ENCODE assay signal across 11 mouse cellular contexts in genomic region chr12:28699086-28699485, GRCm38 (mm10). TPM values are rescaled to one million over a fixed set of nuclear protein-coding genes. Genes with fewer than 3 reads are reported as not detected.
A peak's percentile ranks its signal among the peaks of the same experiment; 100 is the strongest.
DNase-seq lines count a peak whose midpoint lies in the region; ATAC-seq and TF ChIP-seq lines count a peak whose summit lies in the region.
"Had no signal": no experiment of that assay in that cellular context is flagged by ENCODE, and none has a peak within 500 bp of the region (broad histone marks: within the 10 kb centered on the region; RNA-seq: fewer than 3 reads in every experiment).

No protein-coding gene starts in this region.

- H3K9ac ChIP-seq in liver, adult 2 months (ENCODE audit: low read depth, low read length): peak overlapping the region; percentile 27
- no peak overlapping the region for H3K9ac ChIP-seq in liver, embryonic 11.5 days (ENCODE audit: low read depth, low read length)
- H3K9ac ChIP-seq in hindbrain, embryonic 16.5 days (ENCODE audit: low read depth, low read length): peak overlapping the region; percentile 41; the same call in 1 of the 2 replicates
- no peak overlapping the region for H3K9ac ChIP-seq in midbrain, postnatal 0 days (replicated peaks; ENCODE audit: low read length, poor library complexity, severe bottlenecking)
- H3K9ac ChIP-seq: embryonic facial prominence, embryonic 12.5 days had no signal

- H3K9me3 ChIP-seq in liver, embryonic 11.5 days (ENCODE audit: control insufficient read depth, low read length): no peaks in the 10 kb centered on the region
- H3K9me3 ChIP-seq in hindbrain, embryonic 16.5 days (ENCODE audit: control insufficient read depth, low read length): no peaks in the 10 kb centered on the region
- no peaks in the 10 kb centered on the region for H3K9me3 ChIP-seq in midbrain, postnatal 0 days (ENCODE audit: low read length)
- H3K9me3 ChIP-seq: embryonic facial prominence, embryonic 12.5 days had no signal

- H3K4me1 ChIP-seq in liver, adult 2 months (ENCODE audit: control insufficient read depth, insufficient read depth, low read length): peaks cover 16% of the 10 kb centered on the region; the same call in 1 of the 2 replicates
- 0 out of 2 replicates have a peak, but pooled peaks cover 2% of the 10 kb centered on the region for H3K4me1 ChIP-seq in liver, embryonic 11.5 days (replicated peaks; ENCODE audit: control insufficient read depth, insufficient read depth, low read length)
- H3K4me1 ChIP-seq in hindbrain, embryonic 16.5 days (ENCODE audit: control insufficient read depth, insufficient read depth, low read depth, low read length): peaks cover 20% of the 10 kb centered on the region
- peaks cover 7% of the 10 kb centered on the region; the same call in 1 of the 2 replicates for H3K4me1 ChIP-seq in midbrain, postnatal 0 days (ENCODE audit: insufficient read depth, low read length)

- no peaks in the 10 kb centered on the region for H3K36me3 ChIP-seq in liver, adult 2 months (ENCODE audit: control insufficient read depth, insufficient read depth, low read length)
- H3K36me3 ChIP-seq in liver, embryonic 11.5 days (ENCODE audit: control insufficient read depth, insufficient read depth, low read length): no peaks in the 10 kb centered on the region; the same call in 1 of the 2 replicates
- H3K36me3 ChIP-seq in hindbrain, embryonic 16.5 days (ENCODE audit: control insufficient read depth, insufficient read depth, low read length): peaks cover 6% of the 10 kb centered on the region; the same call in 1 of the 2 replicates
- peaks cover 14% of the 10 kb centered on the region; the same call in 1 of the 2 replicates for H3K36me3 ChIP-seq in midbrain, postnatal 0 days (ENCODE audit: insufficient read depth, low read length)

- no peak overlapping the region for H3K4me2 ChIP-seq in liver, embryonic 11.5 days
- H3K4me2 ChIP-seq in hindbrain, embryonic 16.5 days (ENCODE audit: low read length): no peak overlapping the region
- no peak overlapping the region for H3K4me2 ChIP-seq in midbrain, postnatal 0 days (ENCODE audit: low read depth, low read length, poor library complexity, severe bottlenecking)
- H3K4me2 ChIP-seq: embryonic facial prominence, embryonic 12.5 days had no signal

- TF ChIP-seq POLR2A in liver, adult 2 months (IDR thresholded peaks at IDR 0.05; ENCODE audit: extremely low read depth, insufficient read depth, low read length): no peak

- H3K4me3 ChIP-seq in liver, adult 2 months (ENCODE audit: insufficient read depth, low read depth, low read length): no peak overlapping the region
- no peak overlapping the region for H3K4me3 ChIP-seq in liver, embryonic 11.5 days (ENCODE audit: low read depth, low read length)
- no peak overlapping the region for H3K4me3 ChIP-seq in hindbrain, embryonic 16.5 days (ENCODE audit: low read length)
- H3K4me3 ChIP-seq in midbrain, postnatal 0 days (ENCODE audit: low read depth, low read length): no peak overlapping the region
- H3K4me3 ChIP-seq in gastrocnemius, adult 2 months: no peak overlapping the region
- H3K4me3 ChIP-seq: embryonic facial prominence, embryonic 12.5 days had no signal

- no peaks in the 10 kb centered on the region for H3K27me3 ChIP-seq in liver, adult 2 months (ENCODE audit: control insufficient read depth, insufficient read depth, low read length)
- no peaks in the 10 kb centered on the region for H3K27me3 ChIP-seq in liver, embryonic 11.5 days (replicated peaks; ENCODE audit: control insufficient read depth, insufficient read depth, low read length)
- no peaks in the 10 kb centered on the region for H3K27me3 ChIP-seq in hindbrain, embryonic 16.5 days (replicated peaks; ENCODE audit: control insufficient read depth, insufficient read depth, low read length)
- no peaks in the 10 kb centered on the region for H3K27me3 ChIP-seq in midbrain, postnatal 0 days (ENCODE audit: insufficient read depth, low read length)
- H3K27me3 ChIP-seq: embryonic facial prominence, embryonic 12.5 days had no signal

- no peaks in the 10 kb centered on the region for H3K79me2 ChIP-seq in liver, adult 2 months (ENCODE audit: control insufficient read depth, insufficient read depth, low read length)

- intact Hi-C loops in gastrocnemius, adult 2 months (cut with DNase I): loop anchor here (2.0 kb wide), 1 partner anchor 132 kb away; no protein-coding TSS in a partner anchor

- peak overlapping the region; percentile 84 for H3K27ac ChIP-seq in liver, adult 2 months (replicated peaks; ENCODE audit: insufficient read depth, low read depth, low read length)
- H3K27ac ChIP-seq in liver, embryonic 11.5 days (ENCODE audit: low read depth, low read length): no peak overlapping the region
- H3K27ac ChIP-seq in hindbrain, embryonic 16.5 days (ENCODE audit: low read depth, low read length): peak overlapping the region; percentile 65
- peak overlapping the region; percentile 62 for H3K27ac ChIP-seq in midbrain, postnatal 0 days (ENCODE audit: low read depth, low read length)
- no peak overlapping the region for H3K27ac ChIP-seq in gastrocnemius, adult 2 months
- H3K27ac ChIP-seq: kidney, postnatal 0 days; macrophage had no signal

- no peak for TF ChIP-seq CTCF in liver, adult 2 months (IDR thresholded peaks at IDR 0.05; ENCODE audit: low read depth, low read length)
- TF ChIP-seq CTCF in midbrain, postnatal 0 days (IDR thresholded peaks at IDR 0.05): no peak
- no peak for TF ChIP-seq CTCF in gastrocnemius, adult 2 months (IDR thresholded peaks at IDR 0.05)

- 28% methylated on average over 5 of the region's 5 CpGs for WGBS in liver, adult 2 months
- WGBS in liver, embryonic 11.5 days: 72% methylated on average over 5 of the region's 5 CpGs
- WGBS in hindbrain, embryonic 16.5 days: 62% methylated on average over 5 of the region's 5 CpGs
- 67% methylated on average over 5 of the region's 5 CpGs for WGBS in midbrain, postnatal 0 days

- DNase-seq in adrenal gland, postnatal 14 days: peak; percentile 51
- DNase-seq in adrenal gland, postnatal 10 days: no peak
- peak; percentile 85 for DNase-seq in liver, adult 2 months (ENCODE audit: extremely low read depth, low read depth, low spot score)
- DNase-seq in liver, embryonic 11.5 days (ENCODE audit: low spot score): no peak
- DNase-seq in midbrain, postnatal 0 days (ENCODE audit: low spot score): no peak
- no peak for DNase-seq in gastrocnemius, adult 2 months
- DNase-seq in cerebellum, postnatal 4 days (ENCODE audit: low spot score in 2 of 2): no peak

- ATAC-seq in liver, embryonic 11.5 days (replicated peaks; ENCODE audit: low FRiP score): no peak
- ATAC-seq in hindbrain, embryonic 16.5 days: no peak
- no peak for ATAC-seq in midbrain, postnatal 0 days (ENCODE audit: low FRiP score)

RNA-seq across cellular contexts. Expression of gene Adi1, which starts 24.1 kb away (rescaled TPM):
- total RNA-seq in adrenal gland, postnatal 14 days (2021): 50.8 and 60.3 TPM in 2 replicates
- 10 to 100 TPM; 55.4 to 62.9 TPM for total RNA-seq in adrenal gland, postnatal 10 days (2021)
- 101 and 119 TPM in 2 replicates for total RNA-seq in liver, adult 2 months (2014; rRNA removed)
- polyA plus RNA-seq in liver, adult 2 months (2012; rRNA removed): 56.4 and 61.8 TPM in 2 replicates
- polyA plus RNA-seq in liver, embryonic 11.5 days (2014; fragmentation: Nextera tagmentation; extraction: Ambion mirVana): 80.0 and 91.4 TPM in 2 replicates
- 28.6 and 32.1 TPM in 2 replicates for polyA plus RNA-seq in hindbrain, embryonic 16.5 days (2015; fragmentation: Nextera tagmentation; extraction: Ambion mirVana)
- 6.4 and 8.8 TPM in 2 replicates for total RNA-seq in midbrain, postnatal 0 days (2014; rRNA removed)
- polyA plus RNA-seq in midbrain, postnatal 0 days (2015; fragmentation: Nextera tagmentation; extraction: Ambion mirVana): 23.4 and 23.6 TPM in 2 replicates
- 10 to 100 TPM; 59.4 to 84.7 TPM for total RNA-seq in gastrocnemius, adult 2 months (2021)

RNA-seq across cellular contexts. Expression of gene Rnaseh1, which starts 49.7 kb away (rescaled TPM):
- total RNA-seq in adrenal gland, postnatal 14 days (2021): 11.8 and 16.9 TPM in 2 replicates
- 10 to 100 TPM; 12.4 to 12.7 TPM for total RNA-seq in adrenal gland, postnatal 10 days (2021)
- 4.4 and 4.7 TPM in 2 replicates for total RNA-seq in liver, adult 2 months (2014; rRNA removed)
- polyA plus RNA-seq in liver, adult 2 months (2012; rRNA removed): 4.3 and 5.3 TPM in 2 replicates
- polyA plus RNA-seq in liver, embryonic 11.5 days (2014; fragmentation: Nextera tagmentation; extraction: Ambion mirVana): 28.7 and 30.8 TPM in 2 replicates
- 22.7 and 23.0 TPM in 2 replicates for polyA plus RNA-seq in hindbrain, embryonic 16.5 days (2015; fragmentation: Nextera tagmentation; extraction: Ambion mirVana)
- total RNA-seq in midbrain, postnatal 0 days (2014; rRNA removed): 7.7 and 9.8 TPM in 2 replicates
- polyA plus RNA-seq in midbrain, postnatal 0 days (2015; fragmentation: Nextera tagmentation; extraction: Ambion mirVana): 12.6 and 14.5 TPM in 2 replicates
- total RNA-seq in gastrocnemius, adult 2 months (2021): 1 to 10 TPM; 6.2 to 7.7 TPM

RNA-seq across cellular contexts. Expression of gene Trappc12, which starts 51.2 kb away (rescaled TPM):
- total RNA-seq in adrenal gland, postnatal 14 days (2021): 34.4 and 34.5 TPM in 2 replicates
- 10 to 100 TPM; 29.0 to 37.3 TPM for total RNA-seq in adrenal gland, postnatal 10 days (2021)
- total RNA-seq in liver, adult 2 months (2014; rRNA removed): 17.2 and 18.1 TPM in 2 replicates
- polyA plus RNA-seq in liver, adult 2 months (2012; rRNA removed): 13.1 and 14.3 TPM in 2 replicates
- polyA plus RNA-seq in liver, embryonic 11.5 days (2014; fragmentation: Nextera tagmentation; extraction: Ambion mirVana): 43.2 and 44.2 TPM in 2 replicates
- 41.4 and 43.1 TPM in 2 replicates for polyA plus RNA-seq in hindbrain, embryonic 16.5 days (2015; fragmentation: Nextera tagmentation; extraction: Ambion mirVana)
- 53.2 and 54.4 TPM in 2 replicates for total RNA-seq in midbrain, postnatal 0 days (2014; rRNA removed)
- polyA plus RNA-seq in midbrain, postnatal 0 days (2015; fragmentation: Nextera tagmentation; extraction: Ambion mirVana): 37.9 and 38.8 TPM in 2 replicates
- total RNA-seq in gastrocnemius, adult 2 months (2021): 10 to 100 TPM; 18.2 to 22.5 TPM

RNA-seq across cellular contexts. Expression of gene Eipr1, which starts 52.5 kb away (rescaled TPM):
- 18.5 and 18.6 TPM in 2 replicates for total RNA-seq in adrenal gland, postnatal 14 days (2021)
- total RNA-seq in adrenal gland, postnatal 10 days (2021): 10 to 100 TPM; 14.8 to 15.5 TPM
- total RNA-seq in liver, adult 2 months (2014; rRNA removed): 6.7 and 9.0 TPM in 2 replicates
- polyA plus RNA-seq in liver, adult 2 months (2012; rRNA removed): 16.6 and 18.1 TPM in 2 replicates
- 39.8 and 40.0 TPM in 2 replicates for polyA plus RNA-seq in liver, embryonic 11.5 days (2014; fragmentation: Nextera tagmentation; extraction: Ambion mirVana)
- 68.3 and 71.7 TPM in 2 replicates for polyA plus RNA-seq in hindbrain, embryonic 16.5 days (2015; fragmentation: Nextera tagmentation; extraction: Ambion mirVana)
- total RNA-seq in midbrain, postnatal 0 days (2014; rRNA removed): 57.4 and 62.2 TPM in 2 replicates
- polyA plus RNA-seq in midbrain, postnatal 0 days (2015; fragmentation: Nextera tagmentation; extraction: Ambion mirVana): 59.6 and 66.4 TPM in 2 replicates
- total RNA-seq in gastrocnemius, adult 2 months (2021): 1 to 10 TPM; 6.5 to 7.2 TPM

Comparison
In these comparisons a context has a peak if more than half of its experiments do, and no peak if none do; other contexts are left out.
1. DNase-seq: peak in adrenal gland, postnatal 14 days (single experiment) and liver, adult 2 months (single experiment); none in adrenal gland, postnatal 10 days (single experiment), liver, embryonic 11.5 days (single experiment), midbrain, postnatal 0 days (single experiment), gastrocnemius, adult 2 months (single experiment) and cerebellum, postnatal 4 days (0 of 2).
2. H3K27ac ChIP-seq: peak in liver, adult 2 months (single experiment), hindbrain, embryonic 16.5 days (single experiment) and midbrain, postnatal 0 days (single experiment); none in liver, embryonic 11.5 days (single experiment) and gastrocnemius, adult 2 months (single experiment).
3. H3K9ac ChIP-seq: peak in liver, adult 2 months (single experiment) and hindbrain, embryonic 16.5 days (single experiment); none in liver, embryonic 11.5 days (single experiment) and midbrain, postnatal 0 days (single experiment).